Mouse (Mus musculus) left cerebral cortex, adult 8-10 months (tissue): ENCODE measurements around the gene Cxcl12. TPM values are rescaled to one million over a fixed set of nuclear protein-coding genes. Genes with fewer than 3 reads are reported as not detected.

Source experiments
- DNase-seq, 2 experiments: peaks; one replicate each; pipeline ENCODE4 v3.0.0; 2022; ENCODE audit warnings: low spot score in 2 of 2
- total RNA-seq, 4 experiments: library from RNA; stranded (reverse); gene quantifications; 2 replicates each; pipeline ENCODE4 v1.2.4; 2022

Cxcl12 gene
- total RNA-seq, result 10 to 100 TPM; 43.8 to 56.7 (median 51.1) TPM

GRCm38 (mm10) chr6:117168321-117169011, at the start of gene Cxcl12:
Cxcl12 (plus strand) TSS chr6:117168535.
- peak in 1 of 2 experiments; percentile 23 for DNase-seq

DNA sequence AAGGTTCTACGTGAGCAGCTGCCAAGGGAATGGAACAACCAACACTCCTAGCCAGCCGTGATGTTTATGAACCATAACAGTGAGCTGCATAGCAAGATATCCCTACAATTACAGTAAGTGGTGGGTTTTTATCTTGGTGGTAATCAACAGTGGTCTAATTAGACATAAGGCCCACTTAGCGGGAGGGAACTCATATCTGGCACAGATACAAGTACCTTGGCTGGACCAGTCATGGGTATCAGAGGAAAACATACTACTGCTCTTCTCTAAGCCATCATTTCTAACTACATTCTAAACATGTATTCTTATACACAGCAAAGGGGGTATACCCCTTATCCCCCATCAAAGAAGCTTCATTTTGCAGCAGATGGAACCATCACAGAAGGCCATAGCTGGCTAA, 46.3 kb upstream of the Cxcl12 start:
- DNase-seq, result no peak

DNA sequence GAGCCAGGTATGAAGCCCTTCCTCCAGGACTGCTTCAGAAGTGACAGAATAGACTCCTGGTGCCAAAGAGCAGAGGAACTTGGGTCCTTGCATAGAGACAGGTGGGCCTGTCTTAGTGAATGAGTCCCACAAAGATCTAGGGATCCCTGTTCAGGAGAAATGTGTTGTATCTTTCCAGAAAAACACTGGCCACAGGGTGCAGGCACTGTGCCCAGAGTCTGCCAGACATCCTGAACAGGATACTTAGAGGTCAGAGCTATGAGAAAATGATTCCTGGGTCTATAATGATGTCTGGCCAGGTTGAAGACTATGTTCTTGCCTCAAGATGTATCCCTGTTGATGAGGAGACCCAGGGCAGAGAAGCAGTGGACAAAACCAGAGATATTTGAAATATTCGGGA, 42.0 kb upstream of the Cxcl12 start:
- no peak for DNase-seq

- no peak for DNase-seq
These were observed 38.9 kb upstream of the Cxcl12 start for GRCm38 (mm10) chr6:117129443-117129842.

- DNase-seq, result no peak
These were observed 37.6 kb upstream of the Cxcl12 start for GRCm38 (mm10) chr6:117130680-117131111.

GRCm38 (mm10) chr6:117134526-117134925, 33.8 kb upstream of the Cxcl12 start:
- DNase-seq, result no peak

DNA sequence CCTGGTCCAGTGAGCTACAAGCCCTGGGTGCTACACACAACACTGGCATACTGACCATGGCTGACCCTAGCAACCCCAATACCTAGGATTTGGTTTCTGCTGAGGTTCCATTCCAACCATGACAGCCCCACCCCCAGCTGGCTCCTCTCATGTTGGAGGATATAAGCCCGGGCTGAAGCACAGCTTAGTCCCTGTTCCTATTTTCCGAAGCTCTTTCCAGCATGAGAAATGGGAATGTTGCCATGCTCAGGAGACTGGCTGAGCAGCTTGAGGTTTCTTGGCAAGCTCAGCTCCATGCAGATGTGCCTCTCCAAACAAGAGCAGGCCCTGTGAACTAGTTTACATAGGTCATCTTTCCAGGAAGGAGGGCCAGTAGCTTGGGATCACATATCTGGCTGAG, 30.6 kb upstream of the Cxcl12 start:
- no peak for DNase-seq

DNA sequence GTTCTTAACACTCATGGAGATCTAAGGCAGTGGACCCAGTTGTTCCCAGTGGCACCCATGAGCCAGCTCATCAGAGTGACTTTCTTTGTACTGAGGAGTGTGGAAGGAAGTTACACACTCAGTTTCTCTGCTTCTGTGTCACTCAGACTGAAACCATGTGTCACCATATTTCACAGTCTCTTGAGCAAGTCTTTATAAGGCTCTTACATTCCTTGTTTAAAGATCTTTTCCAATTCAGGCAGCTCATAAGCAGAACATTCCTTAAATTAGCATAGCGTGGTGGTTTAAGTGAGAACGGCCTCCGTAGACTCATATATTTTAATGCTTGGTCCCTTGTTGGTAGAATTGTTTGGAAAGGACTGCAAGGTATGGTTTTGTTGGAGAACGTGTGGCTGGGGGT, 27.4 kb upstream of the Cxcl12 start:
- DNase-seq, result no peak

DNA sequence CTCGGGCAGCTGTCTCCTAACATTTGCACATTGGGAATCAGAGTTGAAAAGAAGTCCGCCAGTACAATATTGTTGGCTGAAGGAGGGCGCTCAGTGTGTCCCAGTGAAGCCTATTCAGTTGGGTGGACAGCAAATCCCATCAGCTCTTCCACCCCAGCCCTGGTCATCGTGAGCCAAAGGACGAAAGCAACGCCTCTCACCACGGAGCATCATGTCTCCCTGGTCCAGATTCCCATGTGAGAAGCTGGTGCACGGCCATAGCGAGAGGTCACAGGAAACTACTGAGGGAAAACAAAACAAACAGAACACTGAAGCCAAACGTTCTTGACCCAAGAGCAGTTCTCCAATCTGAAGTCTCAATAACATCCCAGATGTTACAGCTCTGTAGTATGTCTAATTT, 21.4 kb upstream of the Cxcl12 start:
- no peak for DNase-seq

GRCm38 (mm10) chr6:117151484-117152149, 16.7 kb upstream of the Cxcl12 start:
- DNase-seq, result no peak

DNA sequence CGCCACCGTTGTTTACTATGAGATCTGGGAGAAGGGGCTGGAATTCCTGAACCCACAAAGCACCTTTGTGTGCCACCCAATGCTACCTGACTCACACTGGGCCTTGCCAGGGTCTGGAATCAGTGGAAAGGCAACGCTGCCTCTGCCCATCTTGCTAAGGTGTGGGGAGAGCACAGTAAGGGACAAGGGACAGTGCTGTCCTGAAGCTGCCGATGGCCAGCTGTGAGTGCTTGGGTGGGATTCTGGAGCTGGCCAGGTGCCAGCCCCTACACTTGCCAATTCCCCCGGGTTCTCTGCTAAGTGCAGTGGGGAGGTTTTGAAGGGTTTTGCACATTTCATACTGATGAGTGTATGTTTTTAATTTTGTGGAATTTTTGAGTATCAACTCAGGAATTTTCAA, 15.3 kb upstream of the Cxcl12 start:
- no peak for DNase-seq

- no peak for DNase-seq
These were observed 11.5 kb upstream of the Cxcl12 start for GRCm38 (mm10) chr6:117156846-117157245.

GRCm38 (mm10) chr6:117159710-117160690, 8.3 kb upstream of the Cxcl12 start:
- no peak for DNase-seq

DNA sequence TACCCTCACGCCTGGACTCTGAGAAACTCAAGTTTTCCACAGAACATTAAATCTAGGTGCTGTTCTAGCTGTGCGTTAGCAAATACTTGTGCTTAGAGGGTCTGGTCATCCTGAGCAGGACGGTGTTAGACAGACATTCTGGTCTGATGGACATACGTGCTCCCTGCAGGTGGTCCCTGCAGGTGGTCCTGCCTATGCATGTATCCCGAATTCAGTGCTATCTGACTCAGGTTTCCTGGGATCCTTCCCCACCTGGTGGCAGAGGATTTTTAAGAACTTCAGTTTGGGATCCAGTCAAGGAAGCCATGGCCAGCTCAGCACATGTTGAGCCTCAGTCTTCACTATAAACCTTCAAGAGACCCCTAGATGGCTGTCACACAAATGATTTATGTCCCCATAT, 4.8 kb upstream of the Cxcl12 start:
- no peak for DNase-seq

DNA sequence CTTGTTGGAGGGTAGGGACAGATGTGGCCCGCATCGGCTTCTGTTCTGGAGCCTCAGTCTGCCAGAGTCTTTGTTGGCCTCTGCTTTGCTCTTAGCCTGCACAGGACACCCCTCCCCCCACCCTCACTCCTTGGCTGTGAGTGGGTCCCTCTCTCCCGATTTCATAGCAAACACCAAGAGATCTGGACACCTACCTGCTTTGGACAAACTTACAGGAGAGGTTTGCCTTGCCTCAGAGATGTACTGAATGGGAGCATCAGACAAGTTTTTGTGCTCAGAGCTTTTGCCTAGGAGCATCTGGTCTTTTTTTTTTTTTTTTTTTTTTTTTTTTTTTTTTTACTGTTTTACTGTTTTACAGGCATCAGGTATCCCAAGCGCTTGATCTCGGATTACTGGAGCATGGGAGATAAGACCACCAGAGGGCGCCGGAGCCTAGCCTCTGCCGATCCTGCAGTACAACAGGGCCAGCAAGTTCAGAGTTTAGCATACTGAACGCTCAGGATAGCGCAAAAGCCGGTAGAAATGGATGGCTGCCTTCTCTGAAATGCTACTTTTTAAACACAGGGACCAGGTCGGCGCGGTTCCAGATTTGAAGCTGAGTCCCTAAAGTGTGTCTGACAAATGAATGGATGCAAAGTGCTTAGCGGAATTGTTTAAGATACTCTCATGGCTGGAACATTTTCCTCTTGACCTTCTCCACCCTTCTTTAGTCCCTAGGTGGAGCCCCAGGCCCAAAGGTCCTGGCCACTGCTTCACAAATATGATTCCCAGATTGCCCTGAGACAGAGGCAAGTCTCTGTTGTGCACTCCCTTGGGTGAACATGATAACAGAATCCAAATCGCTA, 1.5 kb upstream of the Cxcl12 start:
- DNase-seq, result peak; percentile 68 to 70

- peak in 1 of 2 experiments; percentile 14 for DNase-seq
These were observed 957 bp upstream of the Cxcl12 start for GRCm38 (mm10) chr6:117167426-117167730.

- DNase-seq, result peak in 1 of 2 experiments; percentile 14
These were observed 945 bp downstream of the Cxcl12 start for GRCm38 (mm10) chr6:117169051-117169909.

GRCm38 (mm10) chr6:117169910-117170747, 1.8 kb downstream of the Cxcl12 start:
- no peak for DNase-seq

DNA sequence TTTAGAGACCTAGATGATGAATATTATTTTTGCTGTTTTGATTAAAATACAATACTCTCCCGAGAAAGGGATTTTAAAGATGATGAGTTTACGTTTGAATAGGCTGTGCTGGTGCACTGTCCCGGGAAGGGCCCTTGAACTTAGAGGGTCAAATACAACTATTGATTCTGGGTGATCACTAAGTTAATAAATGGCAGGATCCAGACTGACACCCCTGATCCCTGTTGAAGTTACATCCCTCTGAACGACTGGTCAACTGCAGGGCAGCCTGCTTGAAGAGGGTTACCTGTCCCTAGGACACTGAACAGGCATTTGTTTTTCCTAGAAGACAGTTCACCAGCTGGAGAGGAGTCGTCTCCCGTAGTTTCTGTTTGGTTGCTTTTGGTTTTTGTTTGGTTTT, 4.0 kb downstream of the Cxcl12 start:
- no peak for DNase-seq
